Mouse (Mus musculus) embryonic fibroblast, embryonic 13.5 days (primary cell): ENCODE measurements at regions not wholly inside any gene's neighbourhood (a gene's known extent, or its start where the extent isn't known, plus 50 kb on each side); places are given as distances from the start of the nearest gene placed in this dataset.

Experiments
- H3K27ac ChIP-seq: 2 replicates; pipeline ENCODE4 v1.5.1; 2012; ENCODE audit warnings: low read length, control low read depth, inconsistent platforms; ENCODE audit not compliant: insufficient read depth
- H3K4me1 ChIP-seq: 2 replicates; pipeline ENCODE4 v1.6.1; 2011; ENCODE audit warnings: low read length; ENCODE audit not compliant: control insufficient read depth, insufficient read depth
- H3K4me3 ChIP-seq: 2 replicates; pipeline ENCODE4 v1.5.1; 2011; ENCODE audit warnings: mild to moderate bottlenecking, control low read depth, low read length; ENCODE audit not compliant: insufficient read depth
- CTCF ChIP-seq: IDR thresholded peaks from 2 replicates; pipeline ENCODE4 v1.5.1; 2011; ENCODE audit warnings: mild to moderate bottlenecking, control low read depth, low read length, moderate library complexity, borderline replicate concordance; ENCODE audit not compliant: insufficient read depth
- POLR2A ChIP-seq: IDR thresholded peaks from 2 replicates; pipeline ENCODE4 v1.6.1; 2011; ENCODE audit warnings: low read depth, mild to moderate bottlenecking, control low read depth, low read length, moderate library complexity

DNA sequence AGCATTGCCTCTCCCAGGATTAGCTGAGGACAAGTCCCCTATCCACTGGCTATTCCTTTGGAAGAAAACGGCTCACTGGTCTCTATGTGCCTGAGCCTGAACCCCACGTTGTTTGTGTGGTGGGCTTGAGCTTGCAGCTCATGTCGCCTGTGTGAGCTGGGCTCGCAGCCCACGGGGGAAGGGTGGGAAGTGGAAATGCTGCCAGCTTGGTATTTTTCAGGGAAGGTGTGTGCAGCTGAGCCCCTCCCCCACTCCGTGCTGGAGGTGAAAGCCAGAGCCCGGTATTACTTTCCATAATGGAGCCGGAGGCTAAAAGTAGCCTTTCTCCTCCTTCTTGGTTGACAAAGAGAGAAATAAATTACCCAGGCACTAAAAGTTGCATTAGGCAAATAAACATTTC is 180.5 kb upstream of the Zc3h12a start:
- Histone ChIP-seq H3K4me3 (no peak overlapping the region), H3K27ac (no peak overlapping the region), H3K4me1 (no peaks in the 10 kb centered on the region)
- TF ChIP-seq CTCF: no peak
- TF ChIP-seq POLR2A: no peak

DNA sequence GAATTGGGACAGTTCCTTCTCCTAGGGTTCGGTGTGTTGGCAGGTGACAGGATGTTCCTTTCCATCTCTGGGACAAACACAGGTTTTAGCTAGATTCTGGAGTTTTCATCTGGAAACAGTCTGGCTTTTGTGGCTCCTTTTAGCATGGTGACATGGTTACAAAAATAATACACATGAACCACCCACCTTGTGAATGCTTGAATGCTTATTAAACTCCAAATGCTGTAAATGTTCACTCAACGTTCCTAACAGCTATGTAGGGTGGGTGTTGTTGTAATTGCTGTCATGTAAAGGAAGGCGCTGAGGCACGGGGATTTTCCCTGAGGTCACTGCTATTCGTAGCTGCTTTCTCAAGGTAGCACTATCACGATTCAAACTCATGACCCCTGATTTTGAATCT is 178.1 kb upstream of the Zc3h12a start:
- TF ChIP-seq CTCF: no peak
- no peak for TF ChIP-seq POLR2A
- Histone ChIP-seq H3K27ac (no peak overlapping the region), H3K4me1 (no peaks in the 10 kb centered on the region)

DNA sequence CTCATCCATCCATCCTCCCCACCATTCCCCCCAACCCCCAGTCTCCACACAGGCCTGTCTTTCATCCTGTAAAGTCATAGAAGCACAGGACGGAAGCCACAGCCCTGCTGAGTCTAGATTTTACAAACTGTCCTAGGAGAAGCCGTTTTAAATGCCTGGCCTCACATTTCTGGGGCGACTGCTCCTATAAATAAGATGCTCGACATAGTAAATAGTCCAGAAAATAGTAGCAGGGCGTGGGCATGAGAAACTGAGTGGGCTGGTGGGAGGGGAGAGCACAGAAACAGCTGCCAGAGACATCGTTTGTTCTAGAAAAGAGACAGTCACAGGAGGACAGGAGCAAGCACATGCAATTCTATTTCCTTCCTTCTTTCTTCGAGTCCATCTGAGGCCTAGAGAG is 175.0 kb upstream of the Zc3h12a start:
- H3K4me3 ChIP-seq: no peak overlapping the region
- no peak overlapping the region for H3K27ac ChIP-seq
- no peak for TF ChIP-seq POLR2A
- no peak for TF ChIP-seq CTCF
- no peaks in the 10 kb centered on the region for H3K4me1 ChIP-seq

More for the DNA sequence above, 178.1 kb upstream of the Zc3h12a start:
- no peak overlapping the region for H3K4me3 ChIP-seq

DNA sequence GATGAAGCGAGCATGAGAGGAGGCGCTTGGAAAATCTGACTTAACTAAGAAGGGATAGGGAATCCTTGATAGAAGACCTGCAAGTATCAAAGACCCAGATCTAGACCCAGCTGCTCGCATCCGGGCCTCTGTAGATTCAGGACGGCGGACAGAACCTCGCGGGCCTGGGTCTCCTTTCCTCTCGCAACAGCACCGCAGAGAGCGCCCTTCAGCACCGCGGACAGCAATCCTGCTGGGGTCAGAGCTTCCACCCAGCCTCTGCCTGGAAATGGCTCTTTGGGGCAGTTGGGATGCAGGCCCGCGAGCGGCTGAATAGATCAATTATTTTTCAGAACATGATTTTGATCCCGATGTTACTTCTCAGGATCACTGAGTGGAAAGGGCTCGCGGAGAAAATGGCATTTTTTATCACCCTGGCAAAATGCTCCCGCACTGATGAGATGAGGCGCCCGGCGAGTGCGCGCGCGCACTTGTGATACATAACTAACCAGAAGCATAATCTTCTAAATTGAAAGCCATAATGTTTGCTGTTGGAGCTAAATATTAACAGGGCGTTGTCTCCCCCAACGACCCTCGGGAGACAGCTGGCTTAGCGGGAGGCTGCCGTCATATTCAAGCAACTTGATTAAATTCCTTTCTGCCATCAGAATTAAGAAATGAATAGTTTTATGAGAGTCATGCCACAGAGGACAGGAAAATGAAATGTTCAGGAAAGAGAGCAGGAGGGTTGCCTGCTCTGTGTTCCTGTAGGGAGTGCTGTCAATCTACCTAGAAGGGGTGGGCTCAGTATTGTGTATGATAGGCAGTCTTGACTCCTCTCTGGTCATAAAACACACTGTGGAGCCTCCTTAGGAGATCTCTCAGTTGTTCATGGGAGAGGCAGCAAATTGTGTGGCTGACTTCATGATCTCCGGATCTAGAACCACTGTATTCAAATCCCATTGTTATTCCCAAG is 173.1 kb upstream of the Zc3h12a start:
- TF ChIP-seq CTCF: no peak
- Histone ChIP-seq H3K4me1 (no peaks in the 10 kb centered on the region), H3K4me3 (no peak overlapping the region), H3K27ac (no peak overlapping the region)

DNA sequence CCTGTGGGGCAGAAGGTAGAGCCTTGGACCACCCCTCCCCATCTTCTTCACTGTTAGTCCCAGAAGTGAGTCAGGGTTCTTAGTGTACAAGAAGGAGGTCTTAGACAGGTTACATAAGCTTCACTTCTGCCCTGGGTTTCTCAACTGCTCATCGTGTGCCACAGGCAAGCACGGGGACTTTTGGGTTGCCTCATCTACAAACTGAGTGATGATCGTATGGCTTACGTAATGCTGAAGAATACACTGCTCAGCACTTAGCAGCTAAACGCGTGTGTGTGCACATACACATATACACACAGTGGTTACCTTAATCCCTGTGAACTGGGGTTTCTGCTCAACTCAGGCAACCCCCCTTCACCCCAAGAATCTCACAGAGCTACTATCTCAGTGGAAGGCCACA is 163.1 kb upstream of the Zc3h12a start:
- no peak overlapping the region for H3K4me3 ChIP-seq
- no peak overlapping the region for H3K27ac ChIP-seq
- TF ChIP-seq POLR2A (no peak), CTCF (no peak)
- no peaks in the 10 kb centered on the region for H3K4me1 ChIP-seq

DNA sequence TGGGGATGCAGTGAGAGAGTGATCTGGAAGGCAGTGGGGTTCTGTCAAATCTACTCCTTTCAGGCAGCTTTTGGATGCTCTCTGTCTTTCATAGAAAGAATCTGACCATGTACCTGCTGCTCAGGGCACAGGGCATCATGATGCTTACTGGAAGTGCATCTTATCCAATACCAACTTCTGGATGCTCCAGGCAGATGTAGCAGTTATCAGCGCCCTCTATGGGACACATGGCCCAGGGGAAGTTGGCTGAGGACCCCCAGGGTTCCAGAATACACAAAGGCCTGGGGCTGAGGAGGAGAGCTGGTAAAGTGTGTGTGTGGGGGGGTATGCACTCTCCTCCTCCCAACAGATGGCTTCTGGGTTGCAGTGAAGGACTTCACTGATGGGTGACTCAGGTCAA is 162.1 kb upstream of the Zc3h12a start:
- Histone ChIP-seq H3K4me3 (no peak overlapping the region), H3K27ac (no peak overlapping the region), H3K4me1 (no peaks in the 10 kb centered on the region)
- no peak for TF ChIP-seq POLR2A
- no peak for TF ChIP-seq CTCF

DNA sequence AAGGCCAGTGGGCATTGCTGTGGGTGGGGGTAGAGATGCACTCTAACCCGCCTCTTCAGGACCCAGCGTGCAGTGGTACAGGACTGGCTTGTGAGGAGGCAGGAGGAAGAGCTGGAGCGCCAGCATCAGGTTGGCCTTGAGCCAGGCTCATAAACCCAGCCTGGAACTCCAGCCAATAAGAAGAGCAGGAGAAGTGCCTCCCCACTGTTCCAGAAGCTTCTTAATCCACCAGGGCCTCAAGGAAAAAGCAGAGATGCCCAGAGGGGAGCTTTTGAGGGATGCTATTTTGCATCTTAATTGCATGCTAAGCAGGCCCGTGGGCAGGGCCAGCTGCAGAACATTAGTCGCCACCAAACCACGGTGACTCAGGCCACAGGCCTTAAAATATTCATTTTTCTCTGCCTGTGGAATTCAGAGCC is 161.4 kb upstream of the Zc3h12a start:
- Histone ChIP-seq H3K27ac (no peak overlapping the region), H3K4me3 (no peak overlapping the region), H3K4me1 (no peaks in the 10 kb centered on the region)
- TF ChIP-seq CTCF: no peak
- no peak for TF ChIP-seq POLR2A

DNA sequence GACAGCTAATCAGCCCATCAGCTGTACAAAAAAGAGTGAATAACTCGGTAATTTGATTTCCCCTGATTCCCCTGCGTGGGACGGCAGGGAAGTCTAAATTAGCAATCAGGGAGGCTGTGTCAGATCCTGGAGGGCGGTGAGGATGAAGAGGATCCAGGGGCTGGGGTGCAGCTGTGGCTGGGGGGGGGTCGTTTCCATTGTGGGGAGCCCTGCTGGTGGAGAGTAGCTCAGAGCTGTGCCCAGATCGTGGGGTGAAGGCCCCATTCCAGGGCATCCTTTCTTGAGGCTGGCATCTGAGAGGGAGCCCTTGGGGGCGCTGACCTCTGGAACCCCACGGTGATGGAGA is 155.3 kb upstream of the Zc3h12a start:
- no peaks in the 10 kb centered on the region for H3K4me1 ChIP-seq
- no peak for TF ChIP-seq CTCF
- no peak for TF ChIP-seq POLR2A
- H3K4me3 ChIP-seq: no peak overlapping the region
- H3K27ac ChIP-seq: no peak overlapping the region

DNA sequence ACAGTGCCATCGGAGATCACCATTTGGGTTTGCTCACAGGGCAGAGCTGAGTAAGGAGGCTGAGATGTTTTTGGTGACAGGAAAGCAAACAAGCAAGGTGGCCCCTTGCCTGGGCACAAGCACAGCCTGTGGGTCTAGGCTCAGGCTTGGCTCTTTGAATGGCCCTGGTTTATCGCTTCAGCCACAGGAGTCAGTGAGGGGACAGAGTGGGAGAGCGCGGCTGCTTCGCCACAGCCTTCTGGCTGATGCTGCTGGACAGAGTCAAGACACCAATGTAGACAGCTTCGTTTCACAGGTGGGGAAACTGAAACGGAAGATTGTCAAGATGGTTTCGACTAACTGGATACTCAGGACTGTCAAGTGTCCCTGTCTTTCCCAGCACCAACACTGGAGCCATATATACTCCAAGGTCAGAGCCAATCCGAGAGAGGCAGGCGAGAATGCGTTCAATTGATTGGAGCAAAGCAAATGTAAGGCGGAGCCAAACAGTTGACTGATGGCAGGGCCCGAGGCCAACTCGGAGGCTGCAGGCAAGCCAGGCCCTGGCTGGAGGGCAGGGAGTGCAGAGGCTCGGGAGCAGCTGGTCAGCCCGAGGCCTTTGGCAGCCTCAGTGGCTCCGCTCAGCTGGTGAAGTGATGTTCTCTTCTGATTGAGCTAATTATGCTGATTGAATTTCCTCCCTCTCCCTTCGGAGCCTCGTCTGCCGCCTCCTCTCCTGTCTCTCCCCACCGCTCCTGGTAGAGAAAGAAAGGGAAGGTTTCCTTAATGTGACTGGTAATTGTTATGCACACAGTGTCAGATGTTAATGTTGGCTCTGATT is 154.7 kb upstream of the Zc3h12a start:
- no peak overlapping the region for H3K4me3 ChIP-seq
- TF ChIP-seq CTCF (no peak), POLR2A (no peak)
- H3K27ac ChIP-seq: no peak overlapping the region

DNA sequence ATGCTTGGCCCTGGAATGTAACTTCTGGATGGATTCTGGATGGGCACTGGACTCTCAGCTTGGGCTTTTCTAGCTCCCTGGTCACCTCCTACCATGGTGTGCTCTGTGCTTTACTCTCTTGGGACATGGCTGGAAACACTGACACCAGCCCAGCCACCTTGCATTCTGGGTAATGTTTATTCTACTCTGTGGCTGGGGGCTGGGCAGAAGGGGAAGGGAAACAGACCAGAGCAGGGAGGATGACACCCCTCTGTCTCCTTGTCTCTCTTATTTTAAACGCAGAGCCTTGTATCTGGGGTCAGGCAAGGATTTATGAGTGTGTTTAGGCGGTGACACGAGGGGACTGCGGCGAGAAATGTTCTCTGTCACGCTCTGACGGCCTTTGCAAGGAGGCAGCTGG is 151.5 kb upstream of the Zc3h12a start:
- H3K4me1 ChIP-seq: no peaks in the 10 kb centered on the region
- H3K27ac ChIP-seq: no peak overlapping the region
- no peak for TF ChIP-seq CTCF
- TF ChIP-seq POLR2A: no peak
- no peak overlapping the region for H3K4me3 ChIP-seq

More for the DNA sequence above, 154.7 kb upstream of the Zc3h12a start:
- no peaks in the 10 kb centered on the region for H3K4me1 ChIP-seq
